8 mouse cellular contexts compared by ENCODE assay signal in genomic region chr19:53391386-53391785, GRCm38 (mm10). TPM values are rescaled to one million over a fixed set of nuclear protein-coding genes. Genes with fewer than 3 reads are reported as not detected.
DNase-seq lines count a peak whose midpoint lies in the region; ATAC-seq and TF ChIP-seq lines count a peak whose summit lies in the region.

No protein-coding gene starts in this region.

- H3K4me3 ChIP-seq in layer of hippocampus, adult 2 months, result peak overlapping the region; percentile 92
- H3K4me3 ChIP-seq in brown adipose tissue, adult 24 weeks (ENCODE audit: insufficient read depth, low read depth, low read length), result peak overlapping the region; percentile 76
- H3K4me3 ChIP-seq in hindbrain, embryonic 15.5 days, result peak overlapping the region; percentile 94
- peak overlapping the region; percentile 95 for H3K4me3 ChIP-seq in midbrain, postnatal 0 days (ENCODE audit: low read depth, low read length)

- peak overlapping the region; percentile 91 for H3K27ac ChIP-seq in layer of hippocampus, adult 2 months
- no peak overlapping the region for H3K27ac ChIP-seq in brown adipose tissue, adult 24 weeks (replicated peaks; ENCODE audit: low read depth, low read length)
- H3K27ac ChIP-seq in hindbrain, embryonic 15.5 days (replicated peaks), result peak overlapping the region; percentile 90
- H3K27ac ChIP-seq in midbrain, postnatal 0 days (ENCODE audit: low read depth, low read length), result peak overlapping the region; percentile 80; the same call in 1 of the 2 replicates

- ATAC-seq in hindbrain, embryonic 15.5 days (ENCODE audit: low FRiP score, low read depth), result no peak
- no peak for ATAC-seq in midbrain, postnatal 0 days (ENCODE audit: low FRiP score)

- no peaks in the 10 kb centered on the region for H3K9me3 ChIP-seq in hindbrain, embryonic 15.5 days
- no peaks in the 10 kb centered on the region for H3K9me3 ChIP-seq in midbrain, postnatal 0 days (ENCODE audit: low read length)

- TF ChIP-seq CTCF in layer of hippocampus, adult 2 months (conservative IDR thresholded peaks at IDR 0.05), result no peak
- TF ChIP-seq CTCF in midbrain, postnatal 0 days (IDR thresholded peaks at IDR 0.05), result no peak

- H3K27me3 ChIP-seq in hindbrain, embryonic 15.5 days, result no peaks in the 10 kb centered on the region
- H3K27me3 ChIP-seq in midbrain, postnatal 0 days (ENCODE audit: insufficient read depth, low read length), result no peaks in the 10 kb centered on the region

- 49% methylated on average over 8 of the region's 8 CpGs for WGBS in hindbrain, embryonic 15.5 days
- WGBS in midbrain, postnatal 0 days, result 45% methylated on average over 8 of the region's 8 CpGs

- H3K4me1 ChIP-seq in brown adipose tissue, adult 24 weeks (ENCODE audit: control insufficient read depth, insufficient read depth, insufficient read length, low read length), result peaks cover 3% of the 10 kb centered on the region; the same call in 1 of the 2 replicates
- peaks cover 30% of the 10 kb centered on the region for H3K4me1 ChIP-seq in hindbrain, embryonic 15.5 days (replicated peaks)
- 0 out of 2 replicates have a peak, but pooled peaks cover 6% of the 10 kb centered on the region for H3K4me1 ChIP-seq in midbrain, postnatal 0 days (ENCODE audit: insufficient read depth, low read length)

- DNase-seq in layer of hippocampus, adult 2 months (ENCODE audit: low spot score in 2 of 2), result no peak
- DNase-seq in layer of hippocampus, postnatal 25 days (ENCODE audit: extremely low spot score in 1 of 2, low spot score in 1 of 2), result no peak
- no peak for DNase-seq in midbrain, postnatal 0 days (ENCODE audit: low spot score)
- DNase-seq in layer of hippocampus, postnatal 10 days (ENCODE audit: low spot score in 2 of 2), result no peak
- no peak for DNase-seq in spleen, adult 18-20 months
- DNase-seq in embryo, embryonic 10 days (ENCODE audit: low spot score), result no peak

- peak overlapping the region; percentile 72 for H3K4me2 ChIP-seq in hindbrain, embryonic 15.5 days
- peak overlapping the region; percentile 66 for H3K4me2 ChIP-seq in midbrain, postnatal 0 days (ENCODE audit: low read depth, low read length, poor library complexity, severe bottlenecking)

- peak overlapping the region; percentile 79 for H3K9ac ChIP-seq in hindbrain, embryonic 15.5 days
- H3K9ac ChIP-seq in midbrain, postnatal 0 days (replicated peaks; ENCODE audit: low read length, poor library complexity, severe bottlenecking), result peak overlapping the region; percentile 66

- H3K36me3 ChIP-seq in hindbrain, embryonic 15.5 days, result peaks cover 20% of the 10 kb centered on the region
- H3K36me3 ChIP-seq in midbrain, postnatal 0 days (ENCODE audit: insufficient read depth, low read length), result peaks cover 18% of the 10 kb centered on the region

RNA-seq across cellular contexts. Expression of gene Smndc1, which starts 1.0 kb away (rescaled TPM):
- total RNA-seq in layer of hippocampus, adult 2 months (2021), result 10 to 100 TPM; 39.9 to 40.7 TPM
- total RNA-seq in layer of hippocampus, postnatal 25 days (2021), result 10 to 100 TPM; 36.9 to 39.7 TPM
- 21.5 and 23.8 TPM in 2 replicates for polyA plus RNA-seq in brown adipose tissue, adult 24 weeks (2012; ENCODE audit: insufficient read depth, insufficient read length, missing spikeins)
- 28.3 and 31.6 TPM in 2 replicates for polyA plus RNA-seq in hindbrain, embryonic 15.5 days (2015; fragmentation: Nextera tagmentation; extraction: Ambion mirVana)
- 8.9 and 17.8 TPM in 2 replicates for total RNA-seq in midbrain, postnatal 0 days (2014; rRNA removed)
- 28.9 and 35.0 TPM in 2 replicates for polyA plus RNA-seq in midbrain, postnatal 0 days (2015; fragmentation: Nextera tagmentation; extraction: Ambion mirVana)
- total RNA-seq in layer of hippocampus, postnatal 10 days (2021), result 10 to 100 TPM; 37.2 to 38.9 TPM

RNA-seq across cellular contexts. Expression of gene Gm10197, which starts 19.8 kb away (rescaled TPM):
- total RNA-seq in layer of hippocampus, adult 2 months (2021), result not detected
- total RNA-seq in layer of hippocampus, postnatal 25 days (2021), result not detected
- polyA plus RNA-seq in brown adipose tissue, adult 24 weeks (2012; ENCODE audit: insufficient read depth, insufficient read length, missing spikeins), result not detected in 2 replicates
- not detected in 2 replicates for polyA plus RNA-seq in hindbrain, embryonic 15.5 days (2015; fragmentation: Nextera tagmentation; extraction: Ambion mirVana)
- not detected in 2 replicates for total RNA-seq in midbrain, postnatal 0 days (2014; rRNA removed)
- not detected in 2 replicates for polyA plus RNA-seq in midbrain, postnatal 0 days (2015; fragmentation: Nextera tagmentation; extraction: Ambion mirVana)
- not detected for total RNA-seq in layer of hippocampus, postnatal 10 days (2021)
